Mouse (Mus musculus) limb, embryonic 14.5 days (tissue): Measurements from ENCODE around the gene Ahctf1. TPM values are rescaled to one million over a fixed set of nuclear protein-coding genes. Genes with fewer than 3 reads are reported as not detected.
A peak's percentile ranks its signal among the peaks of the same experiment; 100 is the strongest.

ENCODE experiments used
- ATAC-seq: fragments of 200-750 bp; cut with Nextera tagmentation; 2 replicates; pipeline ENCODE4 v1.8.0; 2017; ENCODE audit warnings: low read depth, moderate number of reproducible peaks, moderate TSS enrichment; ENCODE audit not compliant: low FRiP score
- DNase-seq: peaks from one replicate; pipeline ENCODE4 v3.0.0-alpha.2; 2015; ENCODE audit warnings: low spot score
- H3K27ac ChIP-seq: fragments of 300-500 bp; sonication (generic); replicated peaks from 2 replicates; pipeline ENCODE4 v1.5.1; 2014; ENCODE audit warnings: low read depth, mild to moderate bottlenecking, low read length, moderate library complexity, mixed read lengths
- H3K27me3 ChIP-seq: fragments of 300-500 bp; sonication (generic); 2 replicates; pipeline ENCODE4 v1.6.1; 2014; ENCODE audit warnings: low read length, mixed read lengths; ENCODE audit not compliant: control insufficient read depth, insufficient read depth
- H3K36me3 ChIP-seq: fragments of 300-500 bp; sonication (generic); 2 replicates; pipeline ENCODE4 v1.6.1; 2014; ENCODE audit warnings: mild to moderate bottlenecking, low read length, moderate library complexity, mixed read lengths; ENCODE audit not compliant: control insufficient read depth, insufficient read depth
- H3K4me1 ChIP-seq: fragments of 300-500 bp; sonication (generic); 2 replicates; pipeline ENCODE4 v1.6.1; 2014; ENCODE audit warnings: antibody characterized with exemption, low read length, mixed read lengths; ENCODE audit not compliant: control insufficient read depth, insufficient read depth
- H3K4me2 ChIP-seq: fragments of 300-500 bp; sonication (generic); replicated peaks from 2 replicates; pipeline ENCODE4 v1.6.1; 2014; ENCODE audit warnings: low read depth, mild to moderate bottlenecking, low read length, moderate library complexity; ENCODE audit not compliant: severe bottlenecking
- H3K4me3 ChIP-seq: fragments of 300-500 bp; sonication (generic); replicated peaks from 2 replicates; pipeline ENCODE4 v1.5.1; 2014; ENCODE audit warnings: low read length
- H3K9ac ChIP-seq: fragments of 300-500 bp; sonication (generic); 2 replicates; pipeline ENCODE4 v1.6.1; 2014; ENCODE audit warnings: mild to moderate bottlenecking, low read depth, low read length, moderate library complexity; ENCODE audit not compliant: severe bottlenecking
- H3K9me3 ChIP-seq: fragments of 300-500 bp; sonication (generic); 2 replicates; pipeline ENCODE4 v1.6.1; 2016; ENCODE audit warnings: low read length; ENCODE audit not compliant: control insufficient read depth
- POLR2A ChIP-seq: fragments of 200-500 bp; IDR thresholded peaks from 2 replicates; pipeline ENCODE4 v1.8.0; 2012; ENCODE audit warnings: inconsistent platforms, mild to moderate bottlenecking, moderate library complexity, borderline replicate concordance; ENCODE audit not compliant: insufficient read depth, insufficient read length; ENCODE audit errors: extremely low read depth
- WGBS: fragments of 180-500 bp; shearing (Covaris S2); extraction: QIAGEN DNeasy Blood & Tissue Kit; methylation state at CpG from one replicate; pipeline ENCODE4 v1.1.7; 2014; 5-methylcytosine and 5-hydroxymethylcytosine counted together
- polyA plus RNA-seq, 2 experiments: library from polyadenylated mRNA; depleted of rRNA in 1 of 2; stranded (reverse) in 1 of 2; unstranded in 1 of 2; fragments of >200 nt; fragmentation: Nextera tagmentation in 1 of 2; extraction: Ambion mirVana in 1 of 2; gene quantifications; 2 replicates each; pipeline versions ENCODE4 v1.2.1 to v1.2.3; 2012 to 2014

The Ahctf1 gene
- polyA plus RNA-seq, 2 experiments, result 28.2 to 31.5 TPM

DNA sequence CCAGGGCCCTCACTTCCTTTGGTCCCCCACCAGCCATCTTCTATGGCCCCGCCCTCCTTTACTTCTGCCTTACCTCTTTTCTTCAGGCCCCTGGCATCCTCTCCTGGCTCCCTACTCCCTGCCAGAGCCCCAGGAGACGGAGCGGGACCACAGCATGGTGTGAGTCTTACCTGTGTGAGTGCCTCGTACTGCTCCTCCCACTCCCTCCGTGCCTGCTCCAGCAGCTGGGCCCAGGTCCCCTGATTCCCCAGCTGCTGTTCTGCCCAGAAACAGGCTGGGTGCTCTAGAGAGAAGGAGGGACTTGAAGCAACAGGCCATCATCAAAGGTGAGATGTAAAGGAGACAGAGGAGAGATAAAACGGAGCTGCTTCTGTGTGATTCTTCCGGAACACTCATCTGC, 90.8 kb downstream of the Ahctf1 start:
- Histone ChIP-seq H3K4me3 (no peak overlapping the region), H3K27me3 (no peaks in the 10 kb centered on the region), H3K4me1 (no peaks in the 10 kb centered on the region), H3K36me3 (no peaks in the 10 kb centered on the region), H3K27ac (no peak overlapping the region), H3K9ac (no peak overlapping the region), H3K9me3 (no peaks in the 10 kb centered on the region), H3K4me2 (no peak overlapping the region)
- 81% methylated on average over 7 of the region's 7 CpGs for WGBS
- no peak for DNase-seq
- ATAC-seq, result no peak
- TF ChIP-seq POLR2A, result no peak

DNA sequence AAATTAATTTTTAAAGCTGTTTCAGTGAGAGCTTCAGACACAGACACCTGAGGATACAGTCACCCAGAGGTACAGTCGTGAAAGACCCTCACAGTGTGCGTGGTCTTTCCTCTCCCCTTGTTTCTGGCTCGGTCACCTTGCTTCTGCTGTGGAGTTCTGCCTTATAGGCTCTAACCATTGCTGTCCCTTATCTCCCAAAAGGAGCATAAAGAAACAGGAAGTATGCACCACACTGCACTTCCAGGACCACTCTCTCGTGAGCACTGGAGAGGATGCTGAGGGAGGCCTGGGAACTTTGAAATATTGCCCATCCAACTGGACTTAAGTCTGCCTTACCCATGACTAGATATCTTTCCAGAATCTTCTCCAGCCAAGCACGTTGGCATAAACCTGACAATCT, 92.7 kb downstream of the Ahctf1 start:
- no peaks in the 10 kb centered on the region for H3K9me3 ChIP-seq
- H3K9ac ChIP-seq, result no peak overlapping the region
- H3K36me3 ChIP-seq, result no peaks in the 10 kb centered on the region
- ATAC-seq (no peak), DNase-seq (no peak)
- H3K27ac ChIP-seq, result no peak overlapping the region
- H3K4me2 ChIP-seq, result no peak overlapping the region
- H3K27me3 ChIP-seq, result no peaks in the 10 kb centered on the region
- no peak for TF ChIP-seq POLR2A
- WGBS, result 88% methylated on average over 5 of the region's 5 CpGs
- H3K4me3 ChIP-seq, result no peak overlapping the region
- no peaks in the 10 kb centered on the region for H3K4me1 ChIP-seq

DNA sequence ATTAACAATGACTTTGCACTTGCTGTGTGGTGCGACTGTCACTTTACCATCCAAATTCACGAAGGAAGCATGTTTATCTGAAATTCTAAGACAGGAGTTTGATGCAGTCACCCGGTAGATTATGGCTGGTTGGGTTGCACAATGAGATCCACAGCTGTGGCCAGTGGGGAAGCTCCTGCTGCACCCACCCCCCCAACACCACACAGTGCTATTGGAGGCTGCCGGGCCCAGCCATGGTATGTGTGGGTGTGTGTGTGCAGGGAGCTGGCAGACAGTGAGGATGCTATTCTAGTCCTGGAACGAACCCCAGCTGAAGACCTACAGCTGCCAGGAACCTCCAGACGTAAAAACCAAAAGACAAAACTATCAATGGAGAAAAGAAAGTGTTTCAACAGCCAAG, 94.1 kb downstream of the Ahctf1 start:
- Histone ChIP-seq H3K9ac (no peak overlapping the region), H3K4me2 (no peak overlapping the region), H3K9me3 (no peaks in the 10 kb centered on the region), H3K27me3 (no peaks in the 10 kb centered on the region), H3K36me3 (no peaks in the 10 kb centered on the region), H3K4me3 (no peak overlapping the region), H3K4me1 (no peaks in the 10 kb centered on the region), H3K27ac (no peak overlapping the region)
- DNase-seq, result no peak
- 70% methylated on average over 6 of the region's 6 CpGs for WGBS
- 0 out of 2 replicates have a peak, but pooled peaks have one; percentile 44 for ATAC-seq
- TF ChIP-seq POLR2A, result no peak

DNA sequence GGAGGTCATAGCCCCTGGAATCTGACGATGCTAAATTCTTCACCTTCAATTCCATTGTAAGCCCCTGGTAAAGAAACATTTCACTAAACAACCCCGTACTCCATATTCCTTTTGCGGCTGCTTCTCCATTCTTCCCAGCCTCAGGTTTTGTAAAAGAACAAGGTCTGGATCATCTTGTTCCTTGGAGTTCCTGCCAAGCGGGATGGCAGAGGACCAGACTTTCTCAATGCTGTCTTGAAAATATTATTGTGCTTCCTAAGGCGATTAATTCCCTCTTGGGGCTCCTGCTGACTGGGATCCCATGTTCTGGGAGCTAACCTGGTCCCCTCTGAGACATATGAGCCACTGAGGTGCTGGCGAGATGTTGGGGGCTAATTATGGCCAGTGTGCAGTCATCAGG, 98.3 kb downstream of the Ahctf1 start:
- ATAC-seq, result no peak
- TF ChIP-seq POLR2A, result no peak
- Histone ChIP-seq H3K27me3 (no peaks in the 10 kb centered on the region), H3K36me3 (no peaks in the 10 kb centered on the region), H3K4me3 (no peak overlapping the region), H3K27ac (no peak overlapping the region), H3K4me1 (no peaks in the 10 kb centered on the region), H3K9ac (no peak overlapping the region), H3K9me3 (no peaks in the 10 kb centered on the region), H3K4me2 (no peak overlapping the region)
- 87% methylated on average over 6 of the region's 6 CpGs for WGBS
- no peak for DNase-seq

DNA sequence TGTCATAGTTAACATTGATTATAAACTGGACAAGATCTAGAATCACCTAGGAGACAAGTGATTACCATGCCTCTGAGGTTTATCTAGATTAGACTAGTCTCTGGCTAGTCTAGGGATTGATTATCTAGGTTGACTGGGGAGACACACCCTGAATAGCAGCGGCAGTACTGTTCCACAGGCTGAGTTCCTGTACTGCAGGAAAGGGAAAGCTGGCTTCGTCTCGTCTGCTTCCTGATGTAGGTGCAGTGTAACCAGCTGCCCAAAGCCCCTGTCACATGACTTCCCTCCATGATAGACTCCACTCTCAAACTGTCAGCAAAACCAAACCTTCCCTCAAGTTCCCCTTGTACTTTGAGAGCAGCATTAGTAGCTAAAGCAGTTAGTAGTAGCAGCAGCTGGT, 99.3 kb downstream of the Ahctf1 start:
- no peak overlapping the region for H3K4me2 ChIP-seq
- 77% methylated on average over 3 of the region's 3 CpGs for WGBS
- no peaks in the 10 kb centered on the region for H3K27me3 ChIP-seq
- no peak overlapping the region for H3K27ac ChIP-seq
- H3K4me1 ChIP-seq, result no peaks in the 10 kb centered on the region
- ATAC-seq (no peak), DNase-seq (no peak)
- H3K36me3 ChIP-seq, result no peaks in the 10 kb centered on the region
- TF ChIP-seq POLR2A, result no peak
- no peaks in the 10 kb centered on the region for H3K9me3 ChIP-seq
- H3K4me3 ChIP-seq, result no peak overlapping the region
- H3K9ac ChIP-seq, result no peak overlapping the region

Other genes starting within 250 kb of the Ahctf1 start
- 37.0 and 47.6 TPM in 2 replicates for gene Sccpdh, start 135.5 kb downstream of the Ahctf1 start, polyA plus RNA-seq (2012; rRNA removed)
- gene Sccpdh, start 135.5 kb downstream of the Ahctf1 start, polyA plus RNA-seq (2014; fragmentation: Nextera tagmentation; extraction: Ambion mirVana), result 78.4 and 79.6 TPM in 2 replicates
- 0.06 and 0.27 TPM in 2 replicates for gene Kif28, start 58.4 kb downstream of the Ahctf1 start, polyA plus RNA-seq (2012; rRNA removed)
- gene Kif28, start 58.4 kb downstream of the Ahctf1 start, polyA plus RNA-seq (2014; fragmentation: Nextera tagmentation; extraction: Ambion mirVana), result 0.07 TPM in 1 of 2 replicates, not detected in the other
- not detected in 2 replicates for gene Gm10518, start 304 bp downstream of the Ahctf1 start, polyA plus RNA-seq (2012; rRNA removed)
- gene Gm10518, start 304 bp downstream of the Ahctf1 start, polyA plus RNA-seq (2014; fragmentation: Nextera tagmentation; extraction: Ambion mirVana), result 0.25 TPM in 1 of 2 replicates, not detected in the other
- gene Cdc42bpa, start 156.8 kb upstream of the Ahctf1 start, polyA plus RNA-seq (2012; rRNA removed), result 27.6 and 29.1 TPM in 2 replicates
- gene Cdc42bpa, start 156.8 kb upstream of the Ahctf1 start, polyA plus RNA-seq (2014; fragmentation: Nextera tagmentation; extraction: Ambion mirVana), result 16.8 and 20.6 TPM in 2 replicates